Mouse (Mus musculus): ENCODE results near the gene Ggta1. TPM values are rescaled to one million over a fixed set of nuclear protein-coding genes. Genes with fewer than 3 reads are reported as not detected.

The Ggta1 gene
- polyA plus RNA-seq, 1 experiment: 0.68 TPM

DNA sequence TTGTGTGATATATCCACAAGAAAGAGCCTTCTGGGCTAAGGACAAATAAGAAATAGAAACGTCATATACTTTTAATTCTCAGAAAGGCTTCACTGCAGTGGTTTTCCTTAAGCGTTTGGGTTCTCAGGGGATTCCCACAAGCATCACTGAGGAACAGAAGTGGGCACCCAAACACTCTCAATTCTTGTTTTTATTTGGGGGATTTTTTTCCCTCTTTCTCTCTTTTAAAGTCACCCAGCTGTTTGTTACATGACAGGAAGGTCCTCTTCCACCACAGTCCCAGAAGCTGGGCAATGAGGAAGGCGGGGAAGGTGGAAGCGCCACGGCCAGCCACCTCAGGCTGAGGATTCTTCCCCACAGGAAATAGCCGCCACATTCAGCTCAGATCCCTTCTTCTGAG lies 46.6 kb downstream of the Ggta1 start:
- Histone ChIP-seq H3K36me3 (ENCODE audit: control insufficient read depth, insufficient read depth, low read length) (no peaks in the 10 kb centered on the region), H3K27ac (ENCODE audit: control insufficient read depth, insufficient read depth, low read depth, low read length) (no peak overlapping the region), H3K27me3 (ENCODE audit: control insufficient read depth, insufficient read depth, low read length) (no peaks in the 10 kb centered on the region), H3K4me3 (ENCODE audit: control insufficient read depth, low read depth, low read length) (no peak overlapping the region), H3K4me1 (ENCODE audit: control insufficient read depth, insufficient read depth, low read length) (no peaks in the 10 kb centered on the region)
- no peak for TF ChIP-seq CTCF (IDR thresholded peaks at IDR 0.05; ENCODE audit: control insufficient read depth, insufficient read depth, insufficient replicate concordance, low read depth, low read length)
- no peak for TF ChIP-seq POLR2A (IDR thresholded peaks at IDR 0.05; ENCODE audit: control insufficient read depth, low read depth, low read length)

DNA sequence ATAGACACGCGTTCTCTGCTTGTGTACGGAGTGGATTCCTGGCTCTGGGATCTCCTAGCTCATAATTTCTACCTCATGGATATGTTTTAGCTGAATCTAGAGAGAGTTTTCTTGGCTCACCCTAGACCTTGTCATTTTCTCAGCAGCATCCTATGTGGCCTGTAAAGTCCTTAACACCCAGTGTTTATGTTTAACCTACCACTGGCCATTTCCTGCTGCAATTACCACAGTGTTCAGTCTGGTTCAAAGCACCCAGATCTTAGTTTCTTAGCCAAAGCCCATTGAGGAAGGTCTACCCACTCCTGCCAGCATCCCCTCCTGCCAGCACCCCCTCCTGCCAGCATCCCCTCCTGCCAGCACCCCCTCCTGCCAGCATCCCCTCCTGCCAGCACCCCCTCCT lies 50.2 kb downstream of the Ggta1 start:
- H3K4me3 ChIP-seq (ENCODE audit: control insufficient read depth, low read depth, low read length): no peak overlapping the region
- no peak overlapping the region for H3K27ac ChIP-seq (ENCODE audit: control insufficient read depth, insufficient read depth, low read depth, low read length)
- H3K27me3 ChIP-seq (ENCODE audit: control insufficient read depth, insufficient read depth, low read length): no peaks in the 10 kb centered on the region
- H3K36me3 ChIP-seq (ENCODE audit: control insufficient read depth, insufficient read depth, low read length): no peaks in the 10 kb centered on the region
- TF ChIP-seq CTCF (IDR thresholded peaks at IDR 0.05; ENCODE audit: control insufficient read depth, insufficient read depth, insufficient replicate concordance, low read depth, low read length) (no peak), POLR2A (IDR thresholded peaks at IDR 0.05; ENCODE audit: control insufficient read depth, low read depth, low read length) (no peak)
- H3K4me1 ChIP-seq (ENCODE audit: control insufficient read depth, insufficient read depth, low read length): peaks cover 3% of the 10 kb centered on the region; the same call in 1 of the 2 replicates

DNA sequence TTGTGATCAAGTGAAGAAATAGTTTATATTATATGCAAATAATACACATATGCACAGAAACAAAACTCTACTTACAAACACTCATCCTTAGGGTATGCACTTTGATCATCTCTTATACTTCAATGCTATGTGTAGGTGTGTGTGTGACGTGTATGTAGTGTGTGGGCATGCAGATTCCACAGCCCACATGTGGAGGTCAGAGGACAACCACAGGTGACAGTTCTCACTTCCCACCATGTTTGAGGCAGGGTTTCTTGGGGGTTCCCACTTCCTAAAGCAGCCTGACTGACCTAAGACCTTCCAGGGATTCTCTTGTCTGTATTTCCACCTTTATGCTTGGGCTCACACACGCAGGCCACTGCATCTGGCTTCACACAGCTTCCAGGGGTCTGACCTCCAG lies 50.8 kb downstream of the Ggta1 start:
- no peaks in the 10 kb centered on the region for H3K36me3 ChIP-seq (ENCODE audit: control insufficient read depth, insufficient read depth, low read length)
- H3K4me3 ChIP-seq (ENCODE audit: control insufficient read depth, low read depth, low read length): no peak overlapping the region
- H3K4me1 ChIP-seq (ENCODE audit: control insufficient read depth, insufficient read depth, low read length): peaks cover 3% of the 10 kb centered on the region
- H3K27ac ChIP-seq (ENCODE audit: control insufficient read depth, insufficient read depth, low read depth, low read length): no peak overlapping the region
- no peaks in the 10 kb centered on the region for H3K27me3 ChIP-seq (ENCODE audit: control insufficient read depth, insufficient read depth, low read length)
- TF ChIP-seq CTCF (IDR thresholded peaks at IDR 0.05; ENCODE audit: control insufficient read depth, insufficient read depth, insufficient replicate concordance, low read depth, low read length) (no peak), POLR2A (IDR thresholded peaks at IDR 0.05; ENCODE audit: control insufficient read depth, low read depth, low read length) (no peak)

DNA sequence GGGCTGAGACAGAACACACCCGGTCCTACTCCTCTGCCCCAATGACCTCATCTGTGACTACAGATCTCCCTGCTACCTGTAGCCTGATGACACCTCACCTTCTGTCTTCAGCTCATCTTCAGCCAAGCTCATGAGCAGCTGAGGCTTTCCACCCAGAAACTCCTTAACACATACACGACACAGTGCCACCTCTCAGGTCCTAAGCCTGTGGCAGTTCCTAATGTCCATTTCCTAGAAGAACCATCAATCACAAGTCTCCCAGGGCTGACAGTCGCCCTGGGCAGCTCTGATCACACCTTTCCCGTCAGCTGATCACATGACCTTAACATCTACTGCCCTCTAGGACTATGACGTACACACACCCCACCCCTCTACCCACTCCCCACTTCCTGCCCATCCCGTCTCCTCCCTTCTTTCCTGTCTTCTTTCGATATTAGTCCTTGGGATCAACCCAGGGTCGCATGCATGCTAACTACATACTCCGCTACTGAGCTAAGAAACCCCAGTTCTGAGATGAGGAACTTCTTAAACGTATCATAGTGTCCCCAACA lies 51.3 kb downstream of the Ggta1 start:
- Histone ChIP-seq H3K4me1 (ENCODE audit: control insufficient read depth, insufficient read depth, low read length) (peaks cover 3% of the 10 kb centered on the region), H3K27ac (ENCODE audit: control insufficient read depth, insufficient read depth, low read depth, low read length) (no peak overlapping the region), H3K4me3 (ENCODE audit: control insufficient read depth, low read depth, low read length) (no peak overlapping the region), H3K36me3 (ENCODE audit: control insufficient read depth, insufficient read depth, low read length) (no peaks in the 10 kb centered on the region), H3K27me3 (ENCODE audit: control insufficient read depth, insufficient read depth, low read length) (no peaks in the 10 kb centered on the region)
- no peak for TF ChIP-seq POLR2A (IDR thresholded peaks at IDR 0.05; ENCODE audit: control insufficient read depth, low read depth, low read length)
- TF ChIP-seq CTCF (IDR thresholded peaks at IDR 0.05; ENCODE audit: control insufficient read depth, insufficient read depth, insufficient replicate concordance, low read depth, low read length): no peak

DNA sequence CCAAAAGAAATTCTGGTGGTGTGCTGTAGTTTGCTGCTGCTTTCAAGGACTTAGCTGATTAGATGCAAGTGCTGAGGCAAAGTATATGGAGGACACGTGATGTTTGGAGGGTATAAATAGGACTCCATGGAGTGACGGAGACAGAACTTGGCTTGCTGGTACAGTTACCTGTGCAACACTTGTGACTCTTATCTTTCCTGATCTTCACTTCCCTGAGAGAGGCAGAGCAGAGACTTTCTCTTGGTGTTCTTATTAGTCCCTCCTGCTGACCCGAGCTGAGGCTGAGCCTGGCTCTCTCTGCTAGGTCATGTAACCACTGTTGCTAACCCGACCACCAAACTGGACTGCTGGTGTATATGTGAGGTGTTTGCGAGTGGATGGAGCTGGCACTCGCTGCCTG lies 53.6 kb downstream of the Ggta1 start:
- TF ChIP-seq CTCF (IDR thresholded peaks at IDR 0.05; ENCODE audit: control insufficient read depth, insufficient read depth, insufficient replicate concordance, low read depth, low read length) (no peak), POLR2A (IDR thresholded peaks at IDR 0.05; ENCODE audit: control insufficient read depth, low read depth, low read length) (no peak)
- H3K4me3 ChIP-seq (ENCODE audit: control insufficient read depth, low read depth, low read length): no peak overlapping the region

DNA sequence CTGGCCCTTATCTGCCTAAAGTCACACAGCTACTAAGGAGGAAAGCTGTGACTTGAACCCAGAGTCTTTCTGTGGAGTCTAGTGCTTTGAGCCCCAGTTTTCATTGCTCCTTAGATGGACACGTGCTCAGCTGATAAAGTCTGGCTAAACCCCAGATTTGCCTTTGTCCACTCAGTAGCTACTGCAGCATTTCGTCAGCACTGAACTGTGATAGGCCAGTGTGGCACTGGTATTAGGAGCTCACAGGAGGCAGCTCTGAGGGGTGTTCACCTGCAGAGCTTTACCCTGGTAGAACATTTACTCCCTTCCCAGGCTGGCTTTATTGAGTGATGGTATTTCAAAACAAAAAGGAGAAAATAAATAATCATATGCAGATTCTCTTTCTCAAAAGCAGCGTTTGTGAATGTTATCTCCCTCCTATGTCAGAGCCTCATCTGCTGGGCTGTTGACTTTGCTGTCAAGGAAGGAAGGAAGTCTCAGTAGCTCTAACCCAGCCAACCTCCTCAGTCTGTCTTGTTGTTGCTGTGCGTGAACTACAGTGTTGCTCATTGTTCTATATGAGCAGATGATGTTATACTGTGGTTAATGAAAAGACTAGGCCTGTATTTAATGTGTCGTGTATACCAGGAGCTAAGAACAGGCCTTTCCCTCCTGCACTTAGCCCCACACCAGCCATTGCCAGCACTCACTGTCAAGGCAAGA lies 54.5 kb downstream of the Ggta1 start:
- Histone ChIP-seq H3K36me3 (ENCODE audit: control insufficient read depth, insufficient read depth, low read length) (no peaks in the 10 kb centered on the region), H3K27me3 (ENCODE audit: control insufficient read depth, insufficient read depth, low read length) (no peaks in the 10 kb centered on the region), H3K4me3 (ENCODE audit: control insufficient read depth, low read depth, low read length) (no peak overlapping the region), H3K27ac (ENCODE audit: control insufficient read depth, insufficient read depth, low read depth, low read length) (no peak overlapping the region), H3K4me1 (ENCODE audit: control insufficient read depth, insufficient read depth, low read length) (peaks cover 3% of the 10 kb centered on the region)
- TF ChIP-seq CTCF (IDR thresholded peaks at IDR 0.05; ENCODE audit: control insufficient read depth, insufficient read depth, insufficient replicate concordance, low read depth, low read length) (no peak), POLR2A (IDR thresholded peaks at IDR 0.05; ENCODE audit: control insufficient read depth, low read depth, low read length) (no peak)

More for the DNA sequence above, 53.6 kb downstream of the Ggta1 start:
- H3K27me3 ChIP-seq (ENCODE audit: control insufficient read depth, insufficient read depth, low read length): no peaks in the 10 kb centered on the region
- H3K27ac ChIP-seq (ENCODE audit: control insufficient read depth, insufficient read depth, low read depth, low read length): no peak overlapping the region
- H3K4me1 ChIP-seq (ENCODE audit: control insufficient read depth, insufficient read depth, low read length): peaks cover 3% of the 10 kb centered on the region
- H3K36me3 ChIP-seq (ENCODE audit: control insufficient read depth, insufficient read depth, low read length): no peaks in the 10 kb centered on the region

DNA sequence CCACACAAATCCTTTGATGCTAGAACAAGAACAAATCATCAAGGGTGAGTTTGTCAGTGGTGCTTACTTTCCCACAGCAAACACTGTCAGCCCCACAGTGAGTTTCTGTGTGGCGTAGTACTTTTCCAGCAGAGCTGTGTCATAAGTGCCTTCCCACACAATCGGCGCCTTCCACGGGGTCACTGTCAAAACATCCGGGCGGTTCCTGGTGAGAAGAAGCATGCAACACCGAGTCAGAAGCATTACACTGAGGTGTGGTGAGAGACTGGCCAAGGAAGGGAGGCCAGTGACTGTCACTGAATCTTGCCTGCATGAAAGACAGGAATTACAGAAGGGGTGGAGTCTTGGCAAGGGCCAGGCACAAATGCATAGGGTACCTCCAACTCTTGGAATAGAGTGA lies 55.2 kb downstream of the Ggta1 start:
- Histone ChIP-seq H3K4me3 (ENCODE audit: control insufficient read depth, low read depth, low read length) (no peak overlapping the region), H3K27ac (ENCODE audit: control insufficient read depth, insufficient read depth, low read depth, low read length) (no peak overlapping the region), H3K27me3 (ENCODE audit: control insufficient read depth, insufficient read depth, low read length) (no peaks in the 10 kb centered on the region), H3K4me1 (ENCODE audit: control insufficient read depth, insufficient read depth, low read length) (peaks cover 3% of the 10 kb centered on the region), H3K36me3 (ENCODE audit: control insufficient read depth, insufficient read depth, low read length) (no peaks in the 10 kb centered on the region)
- no peak for TF ChIP-seq CTCF (IDR thresholded peaks at IDR 0.05; ENCODE audit: control insufficient read depth, insufficient read depth, insufficient replicate concordance, low read depth, low read length)
- no peak for TF ChIP-seq POLR2A (IDR thresholded peaks at IDR 0.05; ENCODE audit: control insufficient read depth, low read depth, low read length)
